Mouse (Mus musculus) spleen, adult 2 months (tissue): ENCODE data around the gene Il1r2.

Experiments used
- CTCF ChIP-seq: fragments of 200-500 bp; IDR thresholded peaks from 2 replicates; pipeline ENCODE4 v1.5.1; 2011; ENCODE audit warnings: mild to moderate bottlenecking, inconsistent platforms; ENCODE audit not compliant: insufficient read depth, insufficient read length, insufficient replicate concordance; ENCODE audit errors: extremely low read depth
- POLR2A ChIP-seq: fragments of 200-500 bp; IDR thresholded peaks from 2 replicates; pipeline ENCODE4 v1.6.1; 2011; ENCODE audit warnings: low read depth, low read length, inconsistent platforms

DNA sequence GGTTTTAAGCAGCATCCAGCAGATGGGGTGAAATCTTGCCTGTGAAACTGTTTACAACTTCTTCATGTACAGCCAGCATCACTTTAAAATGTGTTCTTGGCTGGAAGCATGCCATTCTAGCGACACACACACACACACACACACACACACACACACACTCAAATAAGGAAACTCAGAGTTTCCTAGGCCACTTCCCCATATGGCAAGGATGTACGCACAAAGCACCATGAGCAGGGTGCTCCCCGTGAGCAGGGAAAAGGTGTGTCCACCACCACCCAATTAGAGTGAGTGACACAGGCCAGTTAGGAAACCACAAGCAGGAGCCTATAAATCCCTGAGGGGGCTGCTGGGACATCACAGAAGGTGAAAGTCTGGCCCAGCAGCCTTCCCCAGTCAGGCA, 10.5 kb downstream of the Il1r2 start:
- no peak for TF ChIP-seq POLR2A
- no peak for TF ChIP-seq CTCF
